ENCODE assay signal across 8 mouse cellular contexts in genomic region chr17:44239030-44239721, GRCm38 (mm10). TPM values are rescaled to one million over a fixed set of nuclear protein-coding genes. Genes with fewer than 3 reads are reported as not detected.
A peak's percentile ranks its signal among the peaks of the same experiment; 100 is the strongest.
DNase-seq lines count a peak whose midpoint lies in the region; ATAC-seq and TF ChIP-seq lines count a peak whose summit lies in the region.

No protein-coding gene starts in this region.

- 10% methylated on average over 10 of the region's 10 CpGs for WGBS in lung, embryonic 16.5 days
- WGBS in small intestine, adult 2 months, result 4% methylated on average over 10 of the region's 10 CpGs

- peak overlapping the region; percentile 96 for H3K27ac ChIP-seq in lung, embryonic 16.5 days (ENCODE audit: low read length)
- H3K27ac ChIP-seq in small intestine, adult 2 months (ENCODE audit: insufficient read depth, low read depth, low read length), result peak overlapping the region; percentile 88

- TF ChIP-seq CTCF in small intestine, adult 2 months (IDR thresholded peaks at IDR 0.05; ENCODE audit: extremely low read depth, insufficient read length, insufficient replicate concordance, low read depth, low read length), result no peak

- H3K36me3 ChIP-seq in lung, embryonic 16.5 days (ENCODE audit: control insufficient read depth, insufficient read depth, low read length), result peaks cover 2% of the 10 kb centered on the region; the same call in 1 of the 2 replicates
- H3K36me3 ChIP-seq in small intestine, adult 2 months (ENCODE audit: control insufficient read depth, insufficient read depth, low read length), result peaks cover 23% of the 10 kb centered on the region

- H3K27me3 ChIP-seq in lung, embryonic 16.5 days (ENCODE audit: control insufficient read depth, insufficient read depth, low read depth, low read length), result peaks cover 3% of the 10 kb centered on the region; the same call in 1 of the 2 replicates
- no peaks in the 10 kb centered on the region for H3K27me3 ChIP-seq in small intestine, adult 2 months (ENCODE audit: control insufficient read depth, insufficient read depth, low read length)

- no peaks in the 10 kb centered on the region for H3K9me3 ChIP-seq in lung, embryonic 16.5 days (ENCODE audit: control insufficient read depth, low read length)

- peak; percentile 35; the same call in 1 of the 2 replicates for TF ChIP-seq POLR2A in small intestine, adult 2 months (IDR thresholded peaks at IDR 0.05; ENCODE audit: low read depth, low read length)

- H3K4me2 ChIP-seq in lung, embryonic 16.5 days (ENCODE audit: low read depth, low read length), result peak overlapping the region; percentile 53

- H3K4me1 ChIP-seq in lung, embryonic 16.5 days (replicated peaks; ENCODE audit: control insufficient read depth, insufficient read depth, low read length), result peaks cover 16% of the 10 kb centered on the region
- peaks cover 14% of the 10 kb centered on the region; the same call in 1 of the 2 replicates for H3K4me1 ChIP-seq in small intestine, adult 2 months (ENCODE audit: control insufficient read depth, insufficient read depth, insufficient read length, low read length)

- ATAC-seq in lung, embryonic 16.5 days (ENCODE audit: low read depth), result peak; percentile 95
- no peak for ATAC-seq in activated CD4-positive, CD25-positive, alpha-beta regulatory T cell, adult 4 months

- DNase-seq in 416B (ENCODE audit: low read depth) (peak; percentile 88), ZHBTc4 (ENCODE audit: low read depth, low spot score) (peak; percentile 87)
- DNase-seq in heart, adult 9 months (ENCODE audit: low spot score in 2 of 2), result peak; percentile 66 to 79
- peak; percentile 60 to 62 for DNase-seq in kidney, adult 8-10 months
- DNase-seq in spleen, postnatal 4 days (ENCODE audit: low spot score in 2 of 2), result no peak

- H3K9ac ChIP-seq in lung, embryonic 16.5 days (ENCODE audit: low read length), result peak overlapping the region; percentile 47

- peak overlapping the region; percentile 32 for H3K4me3 ChIP-seq in lung, embryonic 16.5 days (ENCODE audit: low read length)
- peak overlapping the region; percentile 25 for H3K4me3 ChIP-seq in small intestine, adult 2 months (ENCODE audit: low read depth, low read length)

RNA-seq across cellular contexts. Expression of gene Clic5, which starts 50.8 kb away (rescaled TPM):
- polyA plus RNA-seq in lung, embryonic 16.5 days (2015; fragmentation: Nextera tagmentation; extraction: Ambion mirVana), result 24.8 and 29.1 TPM in 2 replicates
- 9.1 and 26.7 TPM in 2 replicates for polyA plus RNA-seq in small intestine, adult 2 months (2012; rRNA removed)
- polyA plus RNA-seq in activated CD4-positive, CD25-positive, alpha-beta regulatory T cell, adult 4 months (2017; shearing (Covaris generic)), result under 1 TPM in 1 of 2 experiments, not detected in 1; 0.13 TPM

Comparison
In these comparisons a context has a peak if more than half of its experiments do, and no peak if none do; other contexts are left out.
1. DNase-seq: peak in 416B (single experiment), ZHBTc4 (single experiment), heart, adult 9 months (2 of 2) and kidney, adult 8-10 months (2 of 2); none in spleen, postnatal 4 days (0 of 2).